Mouse (Mus musculus) C2C12 (cell line): ENCODE results near the gene Styxl1. TPM values are rescaled to one million over a fixed set of nuclear protein-coding genes. Genes with fewer than 3 reads are reported as not detected.
A peak's percentile ranks its signal among the peaks of the same experiment; 100 is the strongest.

Experiments
- H3K27me3 ChIP-seq: one replicate; pipeline ENCODE4 v1.6.1; 2011; ENCODE audit not compliant: control insufficient read depth, insufficient read depth, insufficient read length
- H3K36me3 ChIP-seq: one replicate; pipeline ENCODE4 v1.6.1; 2011; ENCODE audit not compliant: control insufficient read depth, insufficient read depth
- H3K4me3 ChIP-seq: one replicate; pipeline ENCODE4 v1.5.1; 2011; ENCODE audit warnings: mild to moderate bottlenecking, control low read depth; ENCODE audit not compliant: poor library complexity, insufficient read depth, severe bottlenecking
- H3K79me2 ChIP-seq: one replicate; pipeline ENCODE4 v1.6.1; 2011; ENCODE audit not compliant: control insufficient read depth, insufficient read depth
- H3K79me3 ChIP-seq: one replicate; pipeline ENCODE4 v1.6.1; 2011; ENCODE audit warnings: low read depth, control low read depth
- H3ac ChIP-seq: one replicate; pipeline ENCODE3; 2011; ENCODE audit warnings: low read depth; ENCODE audit not compliant: control insufficient read depth, insufficient read length
- CEBPB ChIP-seq: IDR thresholded peaks from one replicate; pipeline ENCODE4 v1.6.1; 2011; ENCODE audit warnings: low read depth, mild to moderate bottlenecking, control low read depth, moderate library complexity
- CTCF ChIP-seq: IDR thresholded peaks from one replicate; pipeline ENCODE4 v1.5.1; 2011; ENCODE audit not compliant: control insufficient read depth, insufficient read depth, insufficient read length
- FOSL1 ChIP-seq: IDR thresholded peaks from one replicate; pipeline ENCODE4 v1.8.0; 2011; ENCODE audit warnings: mild to moderate bottlenecking, low read length; ENCODE audit not compliant: poor library complexity, insufficient read depth, severe bottlenecking
- MAX ChIP-seq: IDR thresholded peaks from one replicate; pipeline ENCODE4 v1.6.1; 2011; ENCODE audit warnings: mild to moderate bottlenecking, control low read depth
- MYOD1 ChIP-seq: IDR thresholded peaks from one replicate; pipeline ENCODE4 v1.6.1; 2011; ENCODE audit warnings: low read depth; ENCODE audit not compliant: control insufficient read depth, insufficient read length
- MYOG ChIP-seq: IDR thresholded peaks from one replicate; pipeline ENCODE4 v1.6.1; 2011; ENCODE audit not compliant: control insufficient read depth, insufficient read length; ENCODE audit errors: extremely low read depth
- USF1 ChIP-seq: IDR thresholded peaks from one replicate; pipeline ENCODE4 v1.6.1; 2011; ENCODE audit warnings: low read depth, mild to moderate bottlenecking, control low read depth, moderate library complexity
- polyA plus RNA-seq: library from polyadenylated mRNA; unstranded; fragments of >200 nt; fragmentation: generic; extraction: Trizol; gene quantifications from one replicate; pipeline ENCODE4 v1.2.1, GENCODE M21; 2012; ENCODE audit warnings: missing spikeins

Styxl1 gene
- polyA plus RNA-seq, 1 experiment: not detected

- no peak for TF ChIP-seq MYOD1
- no peak for TF ChIP-seq MYOG
- TF ChIP-seq MAX: peak; percentile 26
- Histone ChIP-seq H3K36me3 (peaks cover 23% of the 10 kb centered on the region), H3K4me3 (peak within 1 kb of the TSS; percentile 97), H3K79me2 (peaks cover 54% of the 10 kb centered on the region), H3K79me3 (peaks cover 46% of the 10 kb centered on the region), H3ac (peak within 1 kb of the TSS; percentile 87), H3K27me3 (no peaks in the 10 kb centered on the region)
These were observed 573 bp upstream of the Styxl1 start, which contains the start of gene Mdh2 for GRCm38 (mm10) chr5:135778471-135779445. Gene Mdh2, plus strand, starts transcription at chr5:135778480.

GRCm38 (mm10) chr5:135776546-135776945 is 1.6 kb downstream of the Styxl1 start:
- Histone ChIP-seq H3ac (no peak overlapping the region), H3K4me3 (no peak overlapping the region), H3K79me2 (peaks cover 32% of the 10 kb centered on the region), H3K36me3 (peaks cover 1% of the 10 kb centered on the region), H3K79me3 (peaks cover 29% of the 10 kb centered on the region), H3K27me3 (no peaks in the 10 kb centered on the region)
- TF ChIP-seq USF1 (no peak), MYOG (no peak), MAX (no peak), CEBPB (no peak), MYOD1 (no peak), CTCF (no peak), FOSL1 (no peak)

GRCm38 (mm10) chr5:135772519-135772918 is 5.7 kb downstream of the Styxl1 start:
- Histone ChIP-seq H3ac (no peak overlapping the region), H3K36me3 (no peaks in the 10 kb centered on the region), H3K27me3 (peaks cover 9% of the 10 kb centered on the region), H3K79me3 (no peaks in the 10 kb centered on the region), H3K4me3 (no peak overlapping the region), H3K79me2 (no peaks in the 10 kb centered on the region)
- TF ChIP-seq CEBPB (no peak), MYOD1 (no peak), CTCF (no peak), MAX (no peak), USF1 (no peak), FOSL1 (no peak), MYOG (no peak)

- Histone ChIP-seq H3ac (no peak overlapping the region), H3K4me3 (no peak overlapping the region), H3K36me3 (no peaks in the 10 kb centered on the region), H3K27me3 (peaks cover 5% of the 10 kb centered on the region), H3K79me2 (no peaks in the 10 kb centered on the region), H3K79me3 (no peaks in the 10 kb centered on the region)
- no peak for TF ChIP-seq CTCF
- TF ChIP-seq FOSL1: no peak
- no peak for TF ChIP-seq MYOD1
- TF ChIP-seq USF1: no peak
- no peak for TF ChIP-seq MAX
- TF ChIP-seq CEBPB: no peak
- no peak for TF ChIP-seq MYOG
These were observed 13.2 kb downstream of the Styxl1 start for GRCm38 (mm10) chr5:135764971-135765370.

GRCm38 (mm10) chr5:135763526-135763925 is 14.7 kb downstream of the Styxl1 start:
- no peaks in the 10 kb centered on the region for H3K79me2 ChIP-seq
- no peak overlapping the region for H3K4me3 ChIP-seq
- H3K27me3 ChIP-seq: peaks cover 3% of the 10 kb centered on the region
- no peaks in the 10 kb centered on the region for H3K79me3 ChIP-seq
- TF ChIP-seq CTCF (peak; percentile 84), MAX (no peak)
- H3K36me3 ChIP-seq: no peaks in the 10 kb centered on the region
- no peak overlapping the region for H3ac ChIP-seq

GRCm38 (mm10) chr5:135761881-135762280 is 16.3 kb downstream of the Styxl1 start:
- H3K4me3 ChIP-seq: no peak overlapping the region
- TF ChIP-seq MAX (no peak), CEBPB (no peak), FOSL1 (no peak), CTCF (no peak), USF1 (no peak), MYOD1 (no peak), MYOG (no peak)

More at GRCm38 (mm10) chr5:135761881-135762280, 16.3 kb downstream of the Styxl1 start:
- Histone ChIP-seq H3K79me2 (no peaks in the 10 kb centered on the region), H3K36me3 (no peaks in the 10 kb centered on the region), H3K79me3 (no peaks in the 10 kb centered on the region), H3ac (no peak overlapping the region), H3K27me3 (no peaks in the 10 kb centered on the region)
